Mouse (Mus musculus) Patski (cell line): ENCODE measurements around the gene Stk35. TPM values are rescaled to one million over a fixed set of nuclear protein-coding genes. Genes with fewer than 3 reads are reported as not detected.
"Not testable (repeated sequence)": the region's sequence is repeated elsewhere in the genome, so short reads cannot be mapped to it uniquely, and the experiment has no call there.

ENCODE experiments used
- ATAC-seq: fragments of 100-300 bp; one replicate; pipeline ENCODE4 v1.8.0; 2021
- CTCF ChIA-PET: fragments of 350-600 bp; sonication (Branson Sonifier 250); formaldehyde crosslinking; loops from one replicate; lab custom pipeline; 2022; ENCODE audit warnings: inconsistent platforms; lab: Charles Lee
- POLR2A ChIA-PET: fragments of 350-600 bp; sonication (Branson Sonifier 250); formaldehyde crosslinking; loops from one replicate; lab custom pipeline; 2022; ENCODE audit warnings: antibody characterized with exemption, inconsistent platforms; lab: Charles Lee
- DNase-seq: peaks from one replicate; pipeline ENCODE4 v3.0.0-alpha.2; 2011; ENCODE audit warnings: low read depth, low spot score
- H3K27me3 ChIP-seq: fragments of 371-371 bp; one replicate; pipeline ENCODE4 v1.5.1; 2021
- CTCF ChIP-seq: fragments of 100-300 bp; IDR thresholded peaks from one replicate; pipeline ENCODE4 v1.5.1; 2021
- in situ Hi-C: fragments of 300-500 bp; cut with MboI; formaldehyde crosslinking; loops from 3 replicates; pipeline ENCODE4 v1.11.1; 2018; ENCODE audit warnings: low pct_unique_long_range_greater_than_20kb, mixed read lengths
- polyA plus RNA-seq: library from polyadenylated mRNA; unstranded; gene quantifications from one replicate; pipeline ENCODE4 v1.2.3, GENCODE M21; 2021

The Stk35 gene
- polyA plus RNA-seq, 1 experiment from 2014 or later = 14.2 TPM

DNA sequence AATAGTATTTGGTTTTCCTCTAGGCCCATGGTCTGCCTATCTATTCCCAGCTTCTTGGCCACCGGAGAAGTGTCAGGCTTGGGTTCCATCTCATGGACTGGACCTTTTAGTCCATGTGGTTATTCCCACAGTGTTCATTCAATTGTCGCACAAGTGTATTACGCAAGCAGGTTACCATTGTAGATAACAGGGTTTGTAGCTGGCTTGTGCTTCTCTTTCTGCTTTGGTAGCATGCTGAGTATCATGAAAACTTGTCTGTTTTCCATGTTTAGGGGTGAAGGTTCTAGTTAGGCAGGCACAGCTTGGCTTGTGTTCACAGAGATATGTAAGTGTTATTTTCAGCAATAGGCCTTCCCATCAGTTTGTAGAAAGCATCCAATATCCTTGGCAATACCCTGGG lies 25.8 kb downstream of the Stk35 start:
- DNase-seq (no peak), ATAC-seq (no peak)
- H3K27me3 ChIP-seq = no peaks in the 10 kb centered on the region
- in situ Hi-C loops = no loop called here
- TF ChIP-seq CTCF = no peak
- CTCF ChIA-PET = interaction anchor here (1.3 kb wide), 1 partner anchor 12 kb away, joined by 5 read pairs; no protein-coding TSS in a partner anchor
- POLR2A ChIA-PET = no interaction called here

DNA sequence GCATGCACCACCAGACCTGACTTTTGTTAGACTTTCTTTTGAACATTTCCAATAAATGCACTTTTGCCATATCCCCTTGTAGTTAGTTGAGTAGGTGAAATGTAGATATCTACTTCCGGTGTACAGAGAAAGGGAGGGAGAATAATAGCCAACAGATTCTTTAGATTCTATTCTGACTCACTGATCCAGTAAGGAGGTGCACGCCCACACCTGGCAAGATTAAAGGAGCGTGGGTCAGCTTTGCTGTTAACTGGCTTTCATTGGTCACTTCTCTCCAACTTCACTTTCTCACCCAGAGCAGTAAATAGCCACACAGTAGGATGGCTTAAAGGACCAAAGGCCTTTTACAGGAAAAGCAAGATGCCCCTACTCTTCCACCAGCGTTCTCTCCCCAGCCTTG lies 32.7 kb downstream of the Stk35 start:
- ATAC-seq (no peak), DNase-seq (no peak)
- in situ Hi-C loops = no loop called here
- ChIA-PET CTCF (no interaction called here), POLR2A (no interaction called here)
- H3K27me3 ChIP-seq = no peaks in the 10 kb centered on the region
- no peak for TF ChIP-seq CTCF

DNA sequence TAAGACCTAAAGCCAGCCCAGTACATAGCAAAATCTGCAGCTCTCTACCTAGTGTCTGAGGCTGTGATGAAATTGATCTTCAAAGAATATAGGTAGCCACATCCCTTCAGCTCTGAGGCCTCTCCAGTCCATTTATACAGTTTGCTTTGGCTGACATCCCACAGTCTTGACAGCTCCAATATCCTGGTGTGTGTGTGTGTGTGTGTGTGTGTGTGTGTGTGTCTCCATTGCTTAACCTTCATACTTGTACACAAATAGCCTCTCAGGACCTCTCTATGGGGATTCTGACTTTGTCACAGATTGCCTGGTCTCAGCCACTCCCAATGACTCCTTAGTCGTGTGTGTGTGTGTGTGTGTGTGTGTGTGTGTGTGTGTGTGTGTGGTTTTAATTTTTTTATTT lies 33.9 kb downstream of the Stk35 start:
- in situ Hi-C loops = no loop called here
- no peak for ATAC-seq
- CTCF ChIA-PET = no interaction called here
- POLR2A ChIA-PET = no interaction called here
- DNase-seq = no peak
- H3K27me3 ChIP-seq = no peaks in the 10 kb centered on the region
- TF ChIP-seq CTCF = no peak

DNA sequence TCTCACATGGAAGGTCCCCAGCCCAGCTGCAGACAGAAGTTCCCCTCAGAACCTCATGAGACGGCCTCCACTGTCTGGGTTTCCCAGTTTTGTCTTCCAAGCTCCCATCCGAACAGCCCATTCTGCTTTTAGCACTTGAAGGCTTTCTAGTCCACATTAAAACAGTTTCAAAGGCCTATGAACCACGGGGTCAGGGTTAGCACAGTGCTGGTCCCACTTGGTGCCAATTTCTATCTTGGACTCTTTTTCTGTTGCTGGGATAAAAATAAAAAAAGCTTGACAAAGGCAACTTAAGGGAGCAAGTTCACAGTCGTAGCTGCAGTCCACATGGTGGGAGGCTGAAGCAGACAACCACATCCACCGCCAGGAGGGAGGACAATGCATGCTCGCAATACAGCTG lies 34.6 kb downstream of the Stk35 start:
- ChIA-PET POLR2A (no interaction called here), CTCF (no interaction called here)
- ATAC-seq (no peak), DNase-seq (no peak)
- no peak for TF ChIP-seq CTCF
- in situ Hi-C loops = no loop called here
- H3K27me3 ChIP-seq = no peaks in the 10 kb centered on the region

DNA sequence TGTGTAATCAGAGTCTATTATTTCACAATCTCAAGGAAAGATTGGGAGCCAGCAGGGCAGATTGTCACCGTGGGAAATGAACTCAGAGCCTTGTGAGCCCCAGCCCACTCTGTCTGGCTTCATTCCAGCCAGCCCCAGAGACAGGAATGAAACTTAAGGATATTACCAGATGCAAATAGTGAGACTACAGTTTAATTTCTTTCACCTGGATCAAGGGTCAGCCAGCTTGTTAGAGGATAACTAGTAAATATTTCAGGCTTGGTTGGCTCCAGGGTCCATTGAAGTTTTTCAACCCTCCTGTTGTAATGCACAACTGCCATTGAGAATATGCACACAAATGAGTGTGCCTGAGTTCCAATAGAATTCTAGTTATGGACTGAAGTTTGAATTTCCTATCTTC lies 36.6 kb downstream of the Stk35 start:
- ATAC-seq (no peak), DNase-seq (no peak)
- H3K27me3 ChIP-seq = no peaks in the 10 kb centered on the region
- CTCF ChIA-PET = no interaction called here
- in situ Hi-C loops = no loop called here
- no peak for TF ChIP-seq CTCF
- POLR2A ChIA-PET = no interaction called here

DNA sequence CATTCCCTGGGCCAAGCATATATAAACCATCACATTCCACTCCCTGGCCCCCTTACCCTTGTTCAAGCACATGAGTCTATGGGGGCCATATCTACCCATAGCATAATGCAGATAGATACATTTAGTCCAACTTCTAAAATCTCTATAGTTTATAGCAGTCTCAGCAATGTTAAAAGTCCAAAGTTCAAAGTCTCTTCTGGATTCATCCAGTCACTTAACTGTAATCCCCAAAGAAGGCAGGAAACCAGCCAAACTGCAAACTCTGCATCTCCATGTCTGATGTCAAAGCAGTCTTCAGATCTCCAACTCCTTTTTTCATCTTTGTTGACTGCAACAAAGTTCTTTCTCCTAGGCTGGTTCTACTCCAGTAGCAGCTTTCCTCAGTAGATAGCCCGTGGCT lies 38.0 kb downstream of the Stk35 start:
- TF ChIP-seq CTCF = no peak
- no peak for DNase-seq
- CTCF ChIA-PET = no interaction called here
- no peak for ATAC-seq
- POLR2A ChIA-PET = no interaction called here
- in situ Hi-C loops = no loop called here
- no peaks in the 10 kb centered on the region for H3K27me3 ChIP-seq

DNA sequence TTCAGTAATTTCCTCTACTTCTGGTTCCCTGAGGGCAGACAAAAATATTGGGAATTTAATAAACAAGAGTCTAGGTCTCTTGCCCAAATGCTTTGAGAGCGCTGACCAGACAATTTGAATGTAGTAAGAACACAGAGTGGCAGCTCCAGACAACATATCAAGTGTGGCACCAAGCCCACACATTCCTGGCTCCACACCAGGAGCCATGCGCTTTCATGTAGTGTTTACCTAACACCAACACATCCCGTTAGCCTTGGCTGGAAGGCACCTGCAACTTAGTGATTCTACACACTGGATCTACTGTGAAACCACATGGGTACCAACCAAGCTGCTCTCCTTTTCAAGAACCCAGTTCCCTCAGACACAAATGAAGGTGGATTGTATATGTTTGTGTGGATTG lies 45.5 kb downstream of the Stk35 start:
- H3K27me3 ChIP-seq = no peaks in the 10 kb centered on the region
- CTCF ChIA-PET = no interaction called here
- ATAC-seq = no peak
- in situ Hi-C loops = no loop called here
- DNase-seq = no peak
- TF ChIP-seq CTCF = no peak
- POLR2A ChIA-PET = no interaction called here

DNA sequence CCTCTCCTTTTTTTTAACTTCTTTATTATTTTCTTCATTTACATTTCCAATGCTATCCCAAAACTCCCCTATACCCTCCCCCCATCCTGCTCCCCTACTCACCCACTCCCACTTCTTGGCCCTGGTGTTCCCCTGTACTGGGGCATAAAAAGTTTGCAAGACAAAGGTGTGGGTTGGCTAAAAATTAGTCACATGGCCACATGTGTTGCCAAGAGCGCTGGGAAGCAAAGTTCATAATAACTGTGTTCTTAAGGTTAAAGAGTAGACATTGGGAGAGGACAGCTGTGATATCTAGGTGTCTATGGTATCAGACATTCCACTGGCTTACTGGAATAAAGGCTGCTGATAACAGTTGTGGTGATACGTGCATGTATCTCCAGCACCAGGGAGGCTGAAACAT lies 46.2 kb downstream of the Stk35 start:
- TF ChIP-seq CTCF = no peak
- in situ Hi-C loops = no loop called here
- ATAC-seq (no peak), DNase-seq (no peak)
- ChIA-PET POLR2A (no interaction called here), CTCF (no interaction called here)
- H3K27me3 ChIP-seq = no peaks in the 10 kb centered on the region

DNA sequence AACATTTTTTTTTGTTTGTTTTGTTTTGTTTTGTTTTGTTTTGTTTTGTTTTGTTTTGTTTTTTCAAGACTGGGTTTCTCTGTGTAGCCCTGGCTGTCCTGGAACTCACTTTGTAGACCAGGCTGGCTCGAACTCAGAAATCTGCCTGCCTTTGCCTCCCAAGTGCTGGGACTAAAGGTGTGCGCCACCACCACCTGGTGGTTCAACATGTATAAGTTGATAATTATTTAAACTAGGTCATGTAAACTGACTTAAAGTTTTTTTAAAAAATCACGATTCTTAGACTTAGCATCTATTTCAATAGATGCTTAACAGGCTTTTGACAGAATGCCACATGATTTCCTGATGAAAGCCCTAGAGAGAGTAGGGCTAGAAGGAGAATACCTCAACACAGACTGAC lies 48.8 kb downstream of the Stk35 start:
- POLR2A ChIA-PET = not testable (repeated sequence)

DNA sequence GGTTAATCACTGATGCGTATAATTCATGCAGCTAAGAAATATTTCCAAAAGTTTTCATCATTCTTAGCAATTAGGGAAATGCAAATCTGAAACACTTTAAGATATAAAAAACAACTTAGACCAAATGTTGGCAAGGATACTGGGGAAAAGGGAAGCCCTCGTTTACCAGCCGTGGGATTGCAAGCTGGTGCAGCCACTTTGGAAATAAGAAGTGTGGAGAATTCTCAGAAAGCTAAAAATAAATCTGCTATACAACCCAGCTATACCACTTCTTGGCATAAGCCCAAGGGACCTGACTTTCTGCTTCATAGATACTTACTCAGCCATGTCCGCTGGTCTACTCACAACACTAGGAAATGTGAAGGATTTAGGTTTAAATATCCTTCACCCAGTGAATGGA lies 51.2 kb downstream of the Stk35 start:
- in situ Hi-C loops = no loop called here
- no peak for ATAC-seq
- ChIA-PET POLR2A (no interaction called here), CTCF (interaction anchor here (0.9 to 1.2 kb wide), 2 partner anchors 10 to 13 kb away, joined by 3 read pairs; no protein-coding TSS in a partner anchor)
- DNase-seq = no peak
- no peak for TF ChIP-seq CTCF
- no peaks in the 10 kb centered on the region for H3K27me3 ChIP-seq

More for the DNA sequence above, 48.8 kb downstream of the Stk35 start:
- DNase-seq, CTCF ChIA-PET, ATAC-seq, H3K27me3 ChIP-seq, in situ Hi-C loops: not testable (repeated sequence)
- peak; percentile 31 for TF ChIP-seq CTCF

DNA sequence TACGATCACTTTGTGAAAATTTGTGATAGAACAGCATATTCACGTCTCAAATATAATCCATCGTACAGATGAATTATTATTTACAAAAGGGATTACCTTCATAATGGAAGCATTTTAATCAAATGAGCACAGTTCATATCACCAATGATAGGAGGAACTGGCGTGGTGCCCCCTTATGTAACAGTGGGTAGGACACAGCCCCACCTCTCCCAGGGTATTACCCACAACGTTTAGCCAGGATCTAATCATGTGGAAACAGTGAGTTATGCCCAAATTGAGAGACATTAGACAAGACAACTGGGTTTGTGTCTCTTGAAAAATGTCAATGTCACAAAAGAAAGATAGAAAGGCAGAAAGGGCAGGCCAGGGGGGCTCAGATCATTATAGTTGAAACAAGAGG lies 62.9 kb downstream of the Stk35 start:
- H3K27me3 ChIP-seq = no peaks in the 10 kb centered on the region
- CTCF ChIA-PET = no interaction called here
- DNase-seq = no peak
- no peak for ATAC-seq
- no peak for TF ChIP-seq CTCF
- in situ Hi-C loops = no loop called here
- POLR2A ChIA-PET = no interaction called here

DNA sequence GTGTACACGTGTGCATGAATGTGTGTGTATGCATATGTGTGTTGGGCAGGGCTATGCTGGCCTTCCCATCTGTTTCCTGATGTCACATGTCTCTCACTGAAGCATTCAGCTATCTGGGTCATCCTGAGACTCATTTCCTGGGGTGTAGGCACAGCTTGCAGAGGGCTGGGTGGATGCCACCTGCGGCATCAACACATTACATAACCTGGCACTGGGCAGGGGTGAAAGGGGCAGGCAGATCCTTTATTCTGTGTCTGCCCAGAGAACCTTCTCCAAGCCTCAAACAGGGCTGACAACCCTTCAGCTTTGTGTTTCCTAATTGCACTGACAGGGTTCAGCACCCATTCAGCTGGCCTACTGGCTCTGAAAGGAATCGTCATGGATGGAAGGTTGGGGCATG lies 64.6 kb downstream of the Stk35 start:
- no peak for TF ChIP-seq CTCF
- ATAC-seq = no peak
- no peak for DNase-seq
- H3K27me3 ChIP-seq = no peaks in the 10 kb centered on the region
- ChIA-PET POLR2A (no interaction called here), CTCF (no interaction called here)
- in situ Hi-C loops = no loop called here
